Mouse (Mus musculus): ENCODE data around the gene Fzd7. TPM values are rescaled to one million over a fixed set of nuclear protein-coding genes. Genes with fewer than 3 reads are reported as not detected.

Fzd7 gene
- polyA plus RNA-seq, 1 experiment from 2014 or later = 1.9 TPM

DNA sequence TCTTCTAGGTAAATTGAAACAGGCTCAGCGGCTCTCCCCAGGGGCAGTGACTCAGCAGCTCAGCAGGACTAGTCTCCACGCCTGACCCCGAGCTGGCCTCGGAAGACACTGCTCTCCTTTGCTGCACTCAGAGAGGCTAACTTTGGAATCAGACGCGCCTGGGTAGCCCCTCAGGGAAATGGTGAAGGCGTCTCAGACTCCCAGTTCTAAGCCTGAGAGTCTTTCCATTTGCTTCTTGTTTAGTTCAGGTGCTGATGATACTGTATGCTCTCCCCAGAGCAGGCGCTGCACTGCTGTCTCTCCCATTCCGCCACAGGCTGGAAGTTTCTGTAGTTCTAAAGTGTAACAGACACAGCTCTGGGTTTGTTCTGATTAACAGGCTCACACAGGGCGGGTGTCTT, 5.4 kb downstream of the Fzd7 start:
- Histone ChIP-seq H3K4me2 (ENCODE audit: low read length) (peak overlapping the region; percentile 42), H3K4me3 (ENCODE audit: low read length) (peak overlapping the region; percentile 6; the same call in 1 of the 2 replicates), H3K9ac (ENCODE audit: low read depth, low read length) (no peak overlapping the region), H3K36me3 (ENCODE audit: control insufficient read depth, insufficient read depth, low read length) (no peaks in the 10 kb centered on the region), H3K4me1 (ENCODE audit: control insufficient read depth, insufficient read depth, low read depth, low read length) (peaks cover 15% of the 10 kb centered on the region), H3K9me3 (ENCODE audit: control insufficient read depth, low read length) (no peaks in the 10 kb centered on the region), H3K27me3 (replicated peaks; ENCODE audit: control insufficient read depth, insufficient read depth, low read length) (peaks cover 2% of the 10 kb centered on the region; the same call in 1 of the 2 replicates), H3K27ac (ENCODE audit: low read depth, low read length) (no peak overlapping the region)
- no peak for ATAC-seq
- 7% methylated on average over 10 of the region's 10 CpGs for WGBS

DNA sequence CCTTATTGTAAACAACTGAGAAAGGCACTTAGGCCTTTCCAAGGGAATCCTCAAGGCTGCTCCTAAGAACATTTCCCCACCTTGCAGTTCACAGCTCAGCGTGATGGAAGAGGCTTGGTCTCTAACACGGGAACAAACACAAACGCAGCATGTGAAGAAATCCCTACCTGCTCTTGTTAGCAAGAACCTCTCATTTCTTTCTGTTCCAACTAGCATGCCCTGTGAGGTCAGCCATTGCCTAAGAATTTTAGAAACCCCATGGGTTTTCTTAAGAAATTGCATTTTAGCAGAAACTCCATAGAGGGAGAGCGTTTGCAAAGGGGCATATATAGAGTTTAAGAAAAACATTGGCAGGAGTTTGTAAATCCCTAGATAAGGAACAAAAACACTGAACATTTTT, 6.3 kb downstream of the Fzd7 start:
- Histone ChIP-seq H3K4me3 (ENCODE audit: low read length) (no peak overlapping the region), H3K9ac (ENCODE audit: low read depth, low read length) (no peak overlapping the region), H3K27me3 (replicated peaks; ENCODE audit: control insufficient read depth, insufficient read depth, low read length) (peaks cover 1% of the 10 kb centered on the region; the same call in 1 of the 2 replicates), H3K36me3 (ENCODE audit: control insufficient read depth, insufficient read depth, low read length) (no peaks in the 10 kb centered on the region), H3K4me2 (ENCODE audit: low read length) (no peak overlapping the region), H3K27ac (ENCODE audit: low read depth, low read length) (no peak overlapping the region), H3K4me1 (ENCODE audit: control insufficient read depth, insufficient read depth, low read depth, low read length) (peaks cover 7% of the 10 kb centered on the region), H3K9me3 (ENCODE audit: control insufficient read depth, low read length) (no peaks in the 10 kb centered on the region)
- ATAC-seq = no peak
- WGBS = 57% methylated on average over 4 of the region's 4 CpGs

GRCm38 (mm10) chr1:59488991-59489390, 6.8 kb downstream of the Fzd7 start:
- no peak overlapping the region for H3K4me3 ChIP-seq (ENCODE audit: low read length)
- H3K9me3 ChIP-seq (ENCODE audit: control insufficient read depth, low read length) = no peaks in the 10 kb centered on the region
- H3K9ac ChIP-seq (ENCODE audit: low read depth, low read length) = no peak overlapping the region
- H3K27ac ChIP-seq (ENCODE audit: low read depth, low read length) = no peak overlapping the region
- 59% methylated on average over 4 of the region's 4 CpGs for WGBS
- no peak for ATAC-seq
- no peaks in the 10 kb centered on the region; the same call in 1 of the 2 replicates for H3K27me3 ChIP-seq (replicated peaks; ENCODE audit: control insufficient read depth, insufficient read depth, low read length)
- H3K4me2 ChIP-seq (ENCODE audit: low read length) = no peak overlapping the region
- H3K36me3 ChIP-seq (ENCODE audit: control insufficient read depth, insufficient read depth, low read length) = no peaks in the 10 kb centered on the region
- H3K4me1 ChIP-seq (ENCODE audit: control insufficient read depth, insufficient read depth, low read depth, low read length) = peaks cover 5% of the 10 kb centered on the region

- Histone ChIP-seq H3K9me3 (ENCODE audit: control insufficient read depth, low read length) (no peaks in the 10 kb centered on the region), H3K27ac (ENCODE audit: low read depth, low read length) (no peak overlapping the region), H3K27me3 (replicated peaks; ENCODE audit: control insufficient read depth, insufficient read depth, low read length) (no peaks in the 10 kb centered on the region), H3K4me2 (ENCODE audit: low read length) (no peak overlapping the region), H3K36me3 (ENCODE audit: control insufficient read depth, insufficient read depth, low read length) (no peaks in the 10 kb centered on the region), H3K4me1 (ENCODE audit: control insufficient read depth, insufficient read depth, low read depth, low read length) (peaks cover 5% of the 10 kb centered on the region), H3K9ac (ENCODE audit: low read depth, low read length) (no peak overlapping the region), H3K4me3 (ENCODE audit: low read length) (no peak overlapping the region)
- WGBS = 88% methylated on average over 9 of the region's 9 CpGs
- ATAC-seq = no peak
Measured at GRCm38 (mm10) chr1:59491517-59491916, 9.3 kb downstream of the Fzd7 start.

- H3K4me1 ChIP-seq (ENCODE audit: control insufficient read depth, insufficient read depth, low read depth, low read length) = peaks cover 5% of the 10 kb centered on the region
- WGBS = 76% methylated on average over 4 of the region's 4 CpGs
Measured at GRCm38 (mm10) chr1:59492432-59492831, 10.2 kb downstream of the Fzd7 start.

GRCm38 (mm10) chr1:59495970-59496369, 13.7 kb downstream of the Fzd7 start:
- Histone ChIP-seq H3K27ac (ENCODE audit: low read depth, low read length) (no peak overlapping the region), H3K9me3 (ENCODE audit: control insufficient read depth, low read length) (no peaks in the 10 kb centered on the region), H3K36me3 (ENCODE audit: control insufficient read depth, insufficient read depth, low read length) (no peaks in the 10 kb centered on the region), H3K4me2 (ENCODE audit: low read length) (no peak overlapping the region), H3K4me3 (ENCODE audit: low read length) (no peak overlapping the region), H3K9ac (ENCODE audit: low read depth, low read length) (no peak overlapping the region), H3K27me3 (replicated peaks; ENCODE audit: control insufficient read depth, insufficient read depth, low read length) (no peaks in the 10 kb centered on the region), H3K4me1 (ENCODE audit: control insufficient read depth, insufficient read depth, low read depth, low read length) (no peaks in the 10 kb centered on the region)
- no peak for ATAC-seq
- WGBS = 94% methylated on average over 5 of the region's 5 CpGs

More at GRCm38 (mm10) chr1:59492432-59492831, 10.2 kb downstream of the Fzd7 start:
- no peak overlapping the region for H3K27ac ChIP-seq (ENCODE audit: low read depth, low read length)
- H3K36me3 ChIP-seq (ENCODE audit: control insufficient read depth, insufficient read depth, low read length) = no peaks in the 10 kb centered on the region
- no peak overlapping the region for H3K9ac ChIP-seq (ENCODE audit: low read depth, low read length)
- ATAC-seq = no peak
- H3K4me2 ChIP-seq (ENCODE audit: low read length) = no peak overlapping the region
- no peaks in the 10 kb centered on the region for H3K27me3 ChIP-seq (replicated peaks; ENCODE audit: control insufficient read depth, insufficient read depth, low read length)
- no peaks in the 10 kb centered on the region for H3K9me3 ChIP-seq (ENCODE audit: control insufficient read depth, low read length)
- no peak overlapping the region for H3K4me3 ChIP-seq (ENCODE audit: low read length)

DNA sequence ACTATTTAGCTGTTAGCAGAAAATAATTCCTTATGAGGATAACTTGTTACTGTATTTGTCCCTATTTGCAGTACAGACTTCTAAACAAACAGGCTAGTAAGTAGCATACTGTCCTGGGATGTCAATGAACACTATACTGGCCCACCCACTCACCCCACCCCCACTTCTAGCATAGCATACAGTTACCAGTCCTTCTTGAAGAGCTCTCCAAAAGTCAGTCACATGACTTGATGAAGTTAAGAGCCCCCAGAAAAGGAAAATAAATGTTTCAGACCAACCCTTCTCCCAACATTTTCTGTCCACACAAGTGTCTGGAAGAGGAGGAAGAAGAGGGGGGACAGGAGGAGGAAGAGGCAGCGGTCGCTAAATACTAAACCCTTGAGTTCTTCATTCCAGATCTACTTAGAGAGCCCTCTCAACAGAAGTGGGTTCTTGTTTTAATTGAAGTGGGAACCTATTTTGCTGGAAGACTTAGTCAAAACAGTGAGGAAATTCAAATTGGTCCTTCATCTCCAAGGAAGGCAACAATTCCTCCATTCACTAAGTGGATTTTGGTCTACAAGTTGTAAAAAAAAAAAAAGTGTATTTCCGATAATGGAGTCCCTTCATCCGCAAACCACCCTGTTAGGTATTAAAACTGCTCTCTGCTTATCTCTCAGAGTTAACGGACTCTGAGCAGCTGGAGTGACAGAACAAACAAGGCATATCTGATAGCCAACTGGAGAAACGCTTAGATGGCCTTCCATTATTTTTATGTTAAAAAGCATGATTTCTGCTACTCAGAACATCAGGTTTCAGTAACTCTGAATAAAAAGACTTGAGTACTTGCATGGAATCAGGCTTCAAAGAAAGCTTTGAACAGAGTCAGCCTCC, 15.8 kb downstream of the Fzd7 start:
- Histone ChIP-seq H3K27ac (ENCODE audit: low read depth, low read length) (no peak overlapping the region), H3K36me3 (ENCODE audit: control insufficient read depth, insufficient read depth, low read length) (no peaks in the 10 kb centered on the region), H3K4me3 (ENCODE audit: low read length) (no peak overlapping the region), H3K9ac (ENCODE audit: low read depth, low read length) (no peak overlapping the region), H3K27me3 (replicated peaks; ENCODE audit: control insufficient read depth, insufficient read depth, low read length) (no peaks in the 10 kb centered on the region), H3K9me3 (ENCODE audit: control insufficient read depth, low read length) (no peaks in the 10 kb centered on the region), H3K4me1 (ENCODE audit: control insufficient read depth, insufficient read depth, low read depth, low read length) (no peaks in the 10 kb centered on the region), H3K4me2 (ENCODE audit: low read length) (no peak overlapping the region)
- no peak for ATAC-seq
- WGBS = 74% methylated on average over 6 of the region's 6 CpGs

GRCm38 (mm10) chr1:59499327-59499726, 17.1 kb downstream of the Fzd7 start:
- Histone ChIP-seq H3K9ac (ENCODE audit: low read depth, low read length) (no peak overlapping the region), H3K4me3 (ENCODE audit: low read length) (no peak overlapping the region), H3K9me3 (ENCODE audit: control insufficient read depth, low read length) (no peaks in the 10 kb centered on the region), H3K4me2 (ENCODE audit: low read length) (no peak overlapping the region), H3K4me1 (ENCODE audit: control insufficient read depth, insufficient read depth, low read depth, low read length) (no peaks in the 10 kb centered on the region), H3K27me3 (replicated peaks; ENCODE audit: control insufficient read depth, insufficient read depth, low read length) (no peaks in the 10 kb centered on the region), H3K27ac (ENCODE audit: low read depth, low read length) (no peak overlapping the region), H3K36me3 (ENCODE audit: control insufficient read depth, insufficient read depth, low read length) (no peaks in the 10 kb centered on the region)
- ATAC-seq = no peak
- 74% methylated on average over 3 of the region's 3 CpGs for WGBS

DNA sequence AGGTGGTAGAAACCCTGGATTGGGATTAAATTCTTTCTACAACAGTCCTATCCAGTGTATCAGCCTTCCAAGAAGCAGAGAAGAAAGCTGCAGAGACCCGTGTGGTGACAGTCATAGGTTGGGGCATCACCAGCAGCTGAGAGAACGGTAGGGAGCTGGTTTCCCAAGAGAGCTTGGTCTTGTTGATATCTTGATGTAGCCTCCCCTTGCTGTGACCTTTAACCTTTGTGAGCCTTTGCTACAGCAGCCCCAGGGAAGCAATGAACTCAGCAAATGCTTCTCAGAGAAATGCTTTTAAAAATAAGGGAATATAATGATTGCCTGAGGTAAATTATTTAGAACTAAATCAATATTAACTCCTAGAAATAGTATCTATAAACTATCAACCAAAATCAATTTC, 20.1 kb downstream of the Fzd7 start:
- no peaks in the 10 kb centered on the region for H3K4me1 ChIP-seq (ENCODE audit: control insufficient read depth, insufficient read depth, low read depth, low read length)
- H3K4me2 ChIP-seq (ENCODE audit: low read length) = no peak overlapping the region
- WGBS = 74% methylated on average over 2 of the region's 2 CpGs
- no peaks in the 10 kb centered on the region for H3K36me3 ChIP-seq (ENCODE audit: control insufficient read depth, insufficient read depth, low read length)
- ATAC-seq = no peak
- H3K27me3 ChIP-seq (replicated peaks; ENCODE audit: control insufficient read depth, insufficient read depth, low read length) = no peaks in the 10 kb centered on the region
- H3K4me3 ChIP-seq (ENCODE audit: low read length) = no peak overlapping the region
- no peak overlapping the region for H3K27ac ChIP-seq (ENCODE audit: low read depth, low read length)
- no peak overlapping the region for H3K9ac ChIP-seq (ENCODE audit: low read depth, low read length)
- no peaks in the 10 kb centered on the region for H3K9me3 ChIP-seq (ENCODE audit: control insufficient read depth, low read length)

Measured in hindbrain, embryonic 16.5 days (tissue).